Mouse (Mus musculus) kidney, adult 2 months (tissue): ENCODE data around the gene Nup62cl. TPM values are rescaled to one million over a fixed set of nuclear protein-coding genes. Genes with fewer than 3 reads are reported as not detected.

Experiments used
- DNase-seq: peaks from one replicate; pipeline ENCODE4 v3.0.0; 2021
- H3K27ac ChIP-seq: fragments of 200-500 bp; 2 replicates; pipeline ENCODE4 v1.5.1; 2012; ENCODE audit warnings: low read depth, low read length, control low read depth, inconsistent platforms; ENCODE audit not compliant: insufficient read depth
- H3K27me3 ChIP-seq: fragments of 200-500 bp; replicated peaks from 2 replicates; pipeline ENCODE4 v1.6.1; 2012; ENCODE audit warnings: mild to moderate bottlenecking, moderate library complexity, low read length, inconsistent platforms; ENCODE audit not compliant: control insufficient read depth, insufficient read depth
- H3K36me3 ChIP-seq: fragments of 200-500 bp; 2 replicates; pipeline ENCODE4 v1.6.1; 2012; ENCODE audit warnings: mild to moderate bottlenecking, moderate library complexity, low read length, inconsistent platforms; ENCODE audit not compliant: control insufficient read depth, insufficient read depth
- H3K4me1 ChIP-seq: fragments of 200-500 bp; 2 replicates; pipeline ENCODE4 v1.6.1; 2011; ENCODE audit warnings: low read length; ENCODE audit not compliant: control insufficient read depth, insufficient read depth
- H3K4me3 ChIP-seq: fragments of 200-500 bp; 2 replicates; pipeline ENCODE4 v1.5.1; 2011; ENCODE audit warnings: mild to moderate bottlenecking, low read depth, low read length, control low read depth; ENCODE audit not compliant: insufficient read depth
- CTCF ChIP-seq: fragments of 200-500 bp; conservative IDR thresholded peaks from 2 replicates; pipeline ENCODE4 v1.5.1; 2011; ENCODE audit warnings: low read depth, mild to moderate bottlenecking, control low read depth, low read length, moderate library complexity, mixed read lengths; ENCODE audit not compliant: insufficient read depth, insufficient read length
- POLR2A ChIP-seq: fragments of 200-500 bp; IDR thresholded peaks from one replicate; pipeline ENCODE4 v1.6.1; 2011; ENCODE audit warnings: low read depth, low read length, control low read depth
- WGBS: fragments of 180-500 bp; shearing (Covaris S2); methylation state at CpG from one replicate; pipeline ENCODE4 v1.1.7; 2018; 5-methylcytosine and 5-hydroxymethylcytosine counted together
- polyA plus RNA-seq: library from polyadenylated mRNA; depleted of rRNA; stranded (reverse); fragments of >200 nt; gene quantifications from 2 replicates; pipeline ENCODE4 v1.2.3, GENCODE M21; 2012; rRNA removed

The Nup62cl gene
- polyA plus RNA-seq, 1 experiment, result 2.6 TPM

DNA sequence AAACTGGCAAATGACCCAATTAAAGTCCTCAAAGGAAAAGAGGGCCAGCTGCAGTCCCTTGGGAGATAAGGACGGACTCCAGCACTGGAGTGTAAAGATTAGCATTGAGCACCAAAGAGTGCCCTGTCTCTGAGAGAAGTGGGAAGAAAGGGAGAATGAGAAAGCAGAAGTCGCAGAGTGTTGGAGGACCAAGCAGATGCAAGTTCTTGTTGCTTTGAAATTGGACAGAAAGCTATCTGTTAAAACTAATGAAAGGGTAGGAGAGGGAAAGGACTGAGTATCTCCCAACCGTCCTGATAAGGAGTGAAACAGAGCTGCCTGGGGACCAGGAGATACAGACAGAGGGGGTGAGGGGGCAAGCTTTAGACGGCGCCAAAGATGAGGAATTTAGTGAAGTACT is 80.4 kb downstream of the Nup62cl start:
- H3K36me3 ChIP-seq, result no peaks in the 10 kb centered on the region
- TF ChIP-seq POLR2A (no peak), CTCF (no peak)
- H3K27me3 ChIP-seq, result no peaks in the 10 kb centered on the region
- DNase-seq, result no peak
- 89% methylated on average over 5 of the region's 5 CpGs for WGBS
- H3K4me3 ChIP-seq, result no peak overlapping the region
- no peaks in the 10 kb centered on the region for H3K4me1 ChIP-seq
- no peak overlapping the region for H3K27ac ChIP-seq

Other genes starting within 250 kb of the Nup62cl start
- gene Morc4, start 191.0 kb downstream of the Nup62cl start, polyA plus RNA-seq, result 3.8 and 6.1 TPM in 2 replicates
- 0.45 and 0.59 TPM in 2 replicates for gene Rbm41, start 64.1 kb downstream of the Nup62cl start, polyA plus RNA-seq
- not detected in 2 replicates for gene Pih1h3b, start 167 bp upstream of the Nup62cl start, polyA plus RNA-seq